Mouse (Mus musculus): ENCODE results near the gene St3gal5. TPM values are rescaled to one million over a fixed set of nuclear protein-coding genes. Genes with fewer than 3 reads are reported as not detected.
A peak's percentile ranks its signal among the peaks of the same experiment; 100 is the strongest.
"Not testable (repeated sequence)": the region's sequence is repeated elsewhere in the genome, so short reads cannot be mapped to it uniquely, and the experiment has no call there.

St3gal5 gene
- total RNA-seq (2017): 28.9 to 43.8 TPM (median 38.3 TPM) in 3 replicates

DNA sequence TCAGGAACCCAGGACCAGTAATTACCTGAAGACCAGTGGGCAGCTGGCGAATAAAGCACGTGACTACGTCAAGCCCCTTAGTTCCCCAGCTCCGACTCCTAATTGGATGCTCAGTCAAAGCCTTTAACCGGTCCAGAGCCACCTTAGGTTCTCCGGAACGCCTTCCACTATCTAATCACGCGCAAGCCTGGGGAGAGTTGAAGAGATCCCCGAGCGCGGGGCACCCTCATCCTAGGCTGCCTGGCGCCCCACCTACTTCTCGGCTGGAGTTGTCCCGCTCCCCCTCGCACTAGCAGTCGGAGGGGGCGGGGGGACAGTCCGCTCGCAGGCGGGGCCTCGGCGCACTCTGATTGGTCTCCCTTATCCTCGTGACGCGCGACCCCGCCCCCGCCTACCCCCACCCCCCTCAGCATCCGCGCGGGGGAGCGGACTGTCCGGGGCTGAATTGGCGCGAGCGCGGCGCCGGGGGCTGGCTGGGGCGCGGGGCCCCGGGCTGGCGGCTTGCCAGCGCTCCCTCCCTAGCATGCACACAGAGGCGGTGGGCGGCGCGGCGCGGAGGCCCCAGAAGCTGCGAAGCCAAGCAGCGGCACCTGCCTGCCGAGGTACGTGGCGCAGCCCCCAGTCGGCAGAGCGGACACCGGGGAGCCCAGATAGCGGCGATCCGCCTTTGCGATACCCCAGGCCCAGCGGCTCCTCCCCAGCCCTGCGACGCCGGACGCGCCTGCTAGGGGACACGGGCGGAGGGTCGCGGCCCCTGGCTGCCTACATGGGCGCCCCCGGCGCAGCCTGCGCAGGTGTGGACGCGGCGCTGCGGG is at the start of gene St3gal5:
Gene St3gal5, plus strand, starts transcription at position 412 of the 815 bp plus-strand sequence.
- peak; percentile 79 for ATAC-seq (replicated peaks; ENCODE audit: insufficient number of reproducible peaks, low FRiP score, low TSS enrichment, poor library complexity, severe bottlenecking)

DNA sequence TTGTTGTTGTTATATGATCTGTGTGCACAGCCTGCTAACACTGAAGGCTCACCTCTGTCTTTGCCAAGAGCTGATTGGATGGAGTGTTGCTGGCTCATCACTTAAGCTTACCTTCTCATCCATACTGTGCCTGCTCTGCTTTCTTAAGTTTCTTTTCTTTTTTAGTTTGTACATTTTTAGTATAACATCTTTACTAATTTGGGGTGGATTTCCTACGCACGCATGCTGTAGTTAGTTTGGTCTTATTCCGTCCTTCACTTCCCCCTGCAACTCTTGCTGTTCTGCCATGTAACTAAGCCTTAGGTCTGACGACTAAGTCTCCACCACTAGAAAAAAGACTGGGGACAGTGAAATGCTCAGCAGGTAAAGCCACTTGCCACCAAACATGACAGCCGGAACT is 48.7 kb upstream of the St3gal5 start:
- no peak for ATAC-seq (replicated peaks; ENCODE audit: insufficient number of reproducible peaks, low FRiP score, low TSS enrichment, poor library complexity, severe bottlenecking)

- no peak for ATAC-seq (replicated peaks; ENCODE audit: insufficient number of reproducible peaks, low FRiP score, low TSS enrichment, poor library complexity, severe bottlenecking)
These were observed 47.5 kb upstream of the St3gal5 start for GRCm38 (mm10) chr6:72049941-72050340.

DNA sequence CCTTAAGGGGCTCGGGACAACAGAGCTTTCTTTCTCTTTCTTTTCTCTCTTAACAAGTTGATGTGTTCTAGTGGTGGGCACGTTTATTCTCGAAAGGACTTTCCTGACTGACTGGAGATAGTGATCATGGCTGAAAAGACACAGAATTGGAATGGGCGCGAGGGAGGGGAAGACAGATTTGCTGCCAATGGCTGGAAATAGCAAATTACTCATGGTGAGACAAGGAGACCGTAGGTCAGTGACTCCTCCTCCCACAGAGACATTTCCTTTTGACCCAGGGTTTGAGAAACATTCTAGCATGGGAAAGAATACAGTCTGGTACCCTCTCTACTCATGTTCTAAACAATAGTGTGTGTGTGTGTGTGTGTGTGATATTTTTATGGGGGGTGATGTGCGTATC is 46.6 kb upstream of the St3gal5 start:
- ATAC-seq (replicated peaks; ENCODE audit: insufficient number of reproducible peaks, low FRiP score, low TSS enrichment, poor library complexity, severe bottlenecking): no peak

DNA sequence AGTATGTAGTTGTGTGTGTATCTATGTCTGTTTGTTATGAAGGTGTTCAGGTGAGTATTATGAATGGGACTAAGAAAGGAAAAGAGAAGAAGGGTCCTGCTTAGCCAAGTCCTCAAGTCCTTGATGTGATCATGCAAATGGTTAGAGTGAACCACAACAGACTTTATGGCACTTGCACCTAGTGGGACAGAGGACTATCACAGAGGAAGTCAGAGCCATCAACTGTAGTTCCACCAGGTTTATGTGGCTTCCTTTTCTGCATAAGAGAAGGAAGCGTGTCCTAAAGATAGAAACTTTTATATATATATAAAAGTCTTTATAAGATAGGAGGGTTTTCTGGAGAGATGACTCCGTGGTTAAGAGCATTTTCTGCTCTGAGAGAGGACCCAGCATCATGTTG is 46.1 kb upstream of the St3gal5 start:
- ATAC-seq (replicated peaks; ENCODE audit: insufficient number of reproducible peaks, low FRiP score, low TSS enrichment, poor library complexity, severe bottlenecking): no peak

GRCm38 (mm10) chr6:72051757-72052156 is 45.6 kb upstream of the St3gal5 start:
- ATAC-seq (replicated peaks; ENCODE audit: insufficient number of reproducible peaks, low FRiP score, low TSS enrichment, poor library complexity, severe bottlenecking): no peak; the same call in 1 of the 2 replicates

GRCm38 (mm10) chr6:72056548-72056947 is 40.8 kb upstream of the St3gal5 start:
- ATAC-seq (replicated peaks; ENCODE audit: insufficient number of reproducible peaks, low FRiP score, low TSS enrichment, poor library complexity, severe bottlenecking): no peak

GRCm38 (mm10) chr6:72058398-72058889 is 38.9 kb upstream of the St3gal5 start:
- no peak for ATAC-seq (replicated peaks; ENCODE audit: insufficient number of reproducible peaks, low FRiP score, low TSS enrichment, poor library complexity, severe bottlenecking)

DNA sequence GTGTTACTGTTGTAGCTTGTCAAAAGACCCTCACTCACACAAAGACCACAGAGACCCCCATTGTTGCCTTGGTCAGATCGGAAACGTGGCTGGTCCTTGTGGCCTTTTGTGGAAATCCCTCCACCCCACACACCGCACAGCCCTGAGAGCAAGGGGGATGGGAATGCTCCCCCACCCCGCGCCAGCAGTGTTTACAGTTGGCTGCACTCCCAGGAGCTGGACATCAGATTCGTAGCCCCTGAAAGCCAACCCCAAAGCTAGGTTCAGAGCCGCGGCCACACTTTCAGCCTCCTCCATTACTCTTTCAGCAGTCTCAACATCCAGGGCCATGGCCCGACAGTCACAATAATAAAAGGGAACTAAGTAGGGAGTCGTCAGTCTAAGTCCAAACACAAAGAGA is 36.7 kb upstream of the St3gal5 start:
- not testable (repeated sequence) for ATAC-seq (replicated peaks; ENCODE audit: insufficient number of reproducible peaks, low FRiP score, low TSS enrichment, poor library complexity, severe bottlenecking)

GRCm38 (mm10) chr6:72063718-72064117 is 33.7 kb upstream of the St3gal5 start:
- ATAC-seq (replicated peaks; ENCODE audit: insufficient number of reproducible peaks, low FRiP score, low TSS enrichment, poor library complexity, severe bottlenecking): no peak

DNA sequence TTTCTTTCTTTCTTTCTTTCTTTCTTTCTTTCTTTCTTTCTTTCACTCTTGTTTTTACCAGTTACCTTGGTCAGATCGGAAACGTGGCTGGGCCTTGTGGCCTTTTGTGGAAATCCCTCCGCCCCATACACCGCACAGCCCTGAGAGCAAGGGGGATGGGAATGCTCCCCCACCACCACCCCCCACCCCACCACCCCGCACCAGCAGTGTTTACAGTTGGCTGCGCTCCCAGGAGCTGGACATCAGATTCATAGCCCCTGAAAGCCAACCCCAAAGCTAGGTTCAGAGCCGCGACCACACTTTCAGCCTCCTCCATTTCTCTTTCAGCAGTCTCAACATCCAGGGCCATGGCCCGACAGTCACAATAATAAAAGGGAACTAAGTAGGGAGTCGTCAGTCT is 31.4 kb upstream of the St3gal5 start:
- ATAC-seq (replicated peaks; ENCODE audit: insufficient number of reproducible peaks, low FRiP score, low TSS enrichment, poor library complexity, severe bottlenecking): no peak

GRCm38 (mm10) chr6:72068436-72068835 is 29.0 kb upstream of the St3gal5 start:
- no peak for ATAC-seq (replicated peaks; ENCODE audit: insufficient number of reproducible peaks, low FRiP score, low TSS enrichment, poor library complexity, severe bottlenecking)

- ATAC-seq (replicated peaks; ENCODE audit: insufficient number of reproducible peaks, low FRiP score, low TSS enrichment, poor library complexity, severe bottlenecking): no peak
These were observed 26.0 kb upstream of the St3gal5 start for GRCm38 (mm10) chr6:72071281-72071870.

GRCm38 (mm10) chr6:72073781-72074180 is 23.6 kb upstream of the St3gal5 start:
- no peak for ATAC-seq (replicated peaks; ENCODE audit: insufficient number of reproducible peaks, low FRiP score, low TSS enrichment, poor library complexity, severe bottlenecking)

DNA sequence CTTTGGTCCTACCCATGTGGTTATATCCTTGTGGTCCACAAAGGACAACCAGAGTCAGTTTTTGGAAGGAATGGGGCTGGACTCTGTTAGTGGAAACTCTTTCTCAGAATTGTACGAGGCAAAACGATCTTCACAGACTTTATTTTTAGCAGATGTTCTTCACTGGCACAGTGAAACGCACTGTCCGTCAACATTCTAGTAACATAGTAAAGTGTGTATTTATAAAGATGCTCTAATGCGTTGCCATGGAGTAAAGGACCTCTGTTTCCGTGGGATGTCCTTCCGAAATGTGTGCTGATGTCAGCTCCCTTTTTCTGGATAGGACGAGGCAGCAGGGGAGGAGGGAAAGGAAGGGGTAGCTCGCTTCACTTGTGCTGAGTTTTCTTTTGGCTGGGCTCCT is 20.9 kb upstream of the St3gal5 start:
- no peak for ATAC-seq (replicated peaks; ENCODE audit: insufficient number of reproducible peaks, low FRiP score, low TSS enrichment, poor library complexity, severe bottlenecking)

DNA sequence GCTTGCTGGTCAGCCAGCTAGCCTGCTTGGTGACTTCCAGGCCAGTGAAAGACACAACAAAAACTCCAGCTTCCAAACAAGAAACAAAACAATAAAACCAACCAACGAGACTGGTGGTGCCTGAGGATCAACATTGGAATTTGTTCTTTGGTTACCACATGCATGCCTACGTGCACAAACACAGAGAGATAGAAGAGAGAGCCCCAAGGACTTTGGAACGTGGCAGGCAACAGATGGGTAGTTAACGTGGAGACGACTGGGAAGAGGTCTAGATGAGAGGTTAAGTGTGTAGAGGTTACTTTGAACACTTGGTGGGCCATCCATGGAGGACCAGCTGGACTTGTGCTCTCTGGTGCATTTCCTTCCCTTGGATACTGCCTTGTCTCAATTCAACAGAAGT is 19.2 kb upstream of the St3gal5 start:
- ATAC-seq (replicated peaks; ENCODE audit: insufficient number of reproducible peaks, low FRiP score, low TSS enrichment, poor library complexity, severe bottlenecking): no peak

- ATAC-seq (replicated peaks; ENCODE audit: insufficient number of reproducible peaks, low FRiP score, low TSS enrichment, poor library complexity, severe bottlenecking): no peak
These were observed 15.9 kb upstream of the St3gal5 start for GRCm38 (mm10) chr6:72081318-72082024.

- ATAC-seq (replicated peaks; ENCODE audit: insufficient number of reproducible peaks, low FRiP score, low TSS enrichment, poor library complexity, severe bottlenecking): no peak
These were observed 10.0 kb upstream of the St3gal5 start for GRCm38 (mm10) chr6:72087402-72087801.

GRCm38 (mm10) chr6:72089865-72090264 is 7.5 kb upstream of the St3gal5 start:
- ATAC-seq (replicated peaks; ENCODE audit: insufficient number of reproducible peaks, low FRiP score, low TSS enrichment, poor library complexity, severe bottlenecking): no peak

All from monocyte, adult 5-6 weeks (primary cell).